Mouse (Mus musculus) neural tube, embryonic 13.5 days (tissue): ENCODE results near the gene Dhx16. TPM values are rescaled to one million over a fixed set of nuclear protein-coding genes. Genes with fewer than 3 reads are reported as not detected.
"Not testable (repeated sequence)": the region's sequence is repeated elsewhere in the genome, so short reads cannot be mapped to it uniquely, and the experiment has no call there.

Experiments used
- ATAC-seq: fragments of 200-750 bp; cut with Nextera tagmentation; 2 replicates; pipeline ENCODE4 v1.8.0; 2017; ENCODE audit warnings: low read depth, mild to moderate bottlenecking, moderate TSS enrichment, moderate library complexity
- H3K27ac ChIP-seq: fragments of 300-500 bp; sonication (generic); replicated peaks from 2 replicates; pipeline ENCODE4 v1.5.1; 2015; ENCODE audit warnings: moderate library complexity, mild to moderate bottlenecking, inconsistent platforms
- H3K27me3 ChIP-seq: fragments of 300-500 bp; sonication (generic); 2 replicates; pipeline ENCODE4 v1.6.1; 2015; ENCODE audit warnings: mild to moderate bottlenecking, inconsistent platforms
- H3K36me3 ChIP-seq: fragments of 300-500 bp; sonication (generic); 2 replicates; pipeline ENCODE4 v1.6.1; 2015; ENCODE audit warnings: mild to moderate bottlenecking, inconsistent platforms
- H3K4me1 ChIP-seq: fragments of 300-500 bp; sonication (generic); replicated peaks from 2 replicates; pipeline ENCODE4 v1.6.1; 2015; ENCODE audit warnings: inconsistent platforms
- H3K4me2 ChIP-seq: fragments of 300-500 bp; sonication (generic); 2 replicates; pipeline ENCODE4 v1.6.1; 2015; ENCODE audit warnings: inconsistent platforms, mild to moderate bottlenecking, moderate library complexity
- H3K4me3 ChIP-seq: fragments of 300-500 bp; sonication (generic); 2 replicates; pipeline ENCODE4 v1.5.1; 2015; ENCODE audit warnings: mild to moderate bottlenecking, inconsistent platforms
- H3K9ac ChIP-seq: fragments of 300-500 bp; sonication (generic); 2 replicates; pipeline ENCODE4 v1.6.1; 2015; ENCODE audit warnings: moderate library complexity, mild to moderate bottlenecking, inconsistent platforms
- H3K9me3 ChIP-seq: fragments of 300-500 bp; sonication (generic); 2 replicates; pipeline ENCODE4 v1.6.1; 2016; ENCODE audit warnings: inconsistent platforms
- whole genome bisulfite sequencing: fragments of 180-500 bp; shearing (Covaris S2); methylation state at CpG from one replicate; pipeline ENCODE4 v1.1.7; 2015; 5-methylcytosine and 5-hydroxymethylcytosine counted together
- polyA plus RNA-seq: library from polyadenylated mRNA; unstranded; fragments of >200 nt; fragmentation: Nextera tagmentation; extraction: Ambion mirVana; gene quantifications from 2 replicates; pipeline ENCODE4 v1.2.1, GENCODE M21; 2015

Dhx16 gene
- polyA plus RNA-seq, 1 experiment from 2014 or later: 31.0 TPM

GRCm38 (mm10) chr17:35919864-35920301 lies 40.3 kb downstream of the Dhx16 start:
- ATAC-seq: no peak
- H3K36me3 ChIP-seq: peaks cover 20% of the 10 kb centered on the region
- no peaks in the 10 kb centered on the region for H3K27me3 ChIP-seq
- peak overlapping the region; percentile 100 for H3K9ac ChIP-seq
- peak overlapping the region; percentile 78 for H3K4me2 ChIP-seq
- no peaks in the 10 kb centered on the region for H3K9me3 ChIP-seq
- H3K27ac ChIP-seq: peak overlapping the region; percentile 99
- peak overlapping the region; percentile 75 for H3K4me3 ChIP-seq
- 39% methylated on average over 6 of the region's 6 CpGs for WGBS
- peaks cover 47% of the 10 kb centered on the region for H3K4me1 ChIP-seq

- WGBS: 83% methylated on average over 1 of the region's 1 CpGs
- Histone ChIP-seq H3K9ac (peak overlapping the region; percentile 100), H3K9me3 (no peaks in the 10 kb centered on the region), H3K4me2 (peak overlapping the region; percentile 78), H3K36me3 (peaks cover 25% of the 10 kb centered on the region), H3K4me3 (peak overlapping the region; percentile 75), H3K4me1 (peaks cover 42% of the 10 kb centered on the region), H3K27ac (peak overlapping the region; percentile 99), H3K27me3 (no peaks in the 10 kb centered on the region)
- ATAC-seq: no peak
Measured at GRCm38 (mm10) chr17:35920384-35920783, 40.8 kb downstream of the Dhx16 start.

- H3K9me3 ChIP-seq: no peaks in the 10 kb centered on the region
- peak overlapping the region; percentile 78 for H3K4me2 ChIP-seq
- peaks cover 31% of the 10 kb centered on the region for H3K36me3 ChIP-seq
- peak overlapping the region; percentile 99 for H3K27ac ChIP-seq
- H3K27me3 ChIP-seq: no peaks in the 10 kb centered on the region
- no peak for ATAC-seq
- WGBS: 66% methylated on average over 5 of the region's 5 CpGs
- H3K4me1 ChIP-seq: peaks cover 38% of the 10 kb centered on the region
- peak overlapping the region; percentile 100 for H3K9ac ChIP-seq
- H3K4me3 ChIP-seq: no peak overlapping the region
Measured at GRCm38 (mm10) chr17:35920862-35921562, 41.4 kb downstream of the Dhx16 start.

GRCm38 (mm10) chr17:35921710-35922109 lies 42.1 kb downstream of the Dhx16 start:
- H3K36me3 ChIP-seq: peaks cover 38% of the 10 kb centered on the region
- H3K9me3 ChIP-seq: no peaks in the 10 kb centered on the region
- H3K4me1 ChIP-seq: peaks cover 38% of the 10 kb centered on the region
- H3K9ac ChIP-seq: 0 out of 2 replicates have a peak overlapping the region, but pooled peaks have one; percentile 14
- WGBS: 84% methylated on average over 4 of the region's 4 CpGs
- peak overlapping the region; percentile 78 for H3K4me2 ChIP-seq
- no peak overlapping the region for H3K4me3 ChIP-seq
- ATAC-seq: no peak
- H3K27me3 ChIP-seq: no peaks in the 10 kb centered on the region
- H3K27ac ChIP-seq: peak overlapping the region; percentile 6; the same call in 1 of the 2 replicates

- 0 out of 2 replicates have a peak overlapping the region, but pooled peaks have one; percentile 1 for H3K27ac ChIP-seq
- H3K36me3 ChIP-seq: peaks cover 45% of the 10 kb centered on the region
- peaks cover 38% of the 10 kb centered on the region for H3K4me1 ChIP-seq
- H3K4me2 ChIP-seq: no peak overlapping the region
- H3K4me3 ChIP-seq: no peak overlapping the region
- H3K9ac ChIP-seq: no peak overlapping the region
- no peaks in the 10 kb centered on the region for H3K27me3 ChIP-seq
- H3K9me3 ChIP-seq: no peaks in the 10 kb centered on the region
- 84% methylated on average over 3 of the region's 3 CpGs for WGBS
- ATAC-seq: no peak
Measured at GRCm38 (mm10) chr17:35922566-35922965, 42.9 kb downstream of the Dhx16 start.

- H3K9ac ChIP-seq: no peak overlapping the region
- no peak overlapping the region for H3K4me3 ChIP-seq
- WGBS: 91% methylated on average over 4 of the region's 4 CpGs
- ATAC-seq: no peak
- H3K36me3 ChIP-seq: peaks cover 52% of the 10 kb centered on the region
- no peaks in the 10 kb centered on the region for H3K27me3 ChIP-seq
- H3K4me1 ChIP-seq: peaks cover 38% of the 10 kb centered on the region
- no peaks in the 10 kb centered on the region for H3K9me3 ChIP-seq
- no peak overlapping the region for H3K27ac ChIP-seq
- no peak overlapping the region for H3K4me2 ChIP-seq
Measured at GRCm38 (mm10) chr17:35923281-35923680, 43.7 kb downstream of the Dhx16 start.

- Histone ChIP-seq H3K27me3 (no peaks in the 10 kb centered on the region), H3K4me3 (no peak overlapping the region), H3K36me3 (peaks cover 84% of the 10 kb centered on the region), H3K4me1 (peaks cover 4% of the 10 kb centered on the region), H3K9ac (no peak overlapping the region), H3K9me3 (no peaks in the 10 kb centered on the region), H3K4me2 (no peak overlapping the region), H3K27ac (no peak overlapping the region)
- WGBS: 67% methylated on average over 1 of the region's 1 CpGs
- no peak for ATAC-seq
Measured at GRCm38 (mm10) chr17:35927471-35927870, 47.9 kb downstream of the Dhx16 start.

- WGBS: 97% methylated on average over 2 of the region's 2 CpGs
- Histone ChIP-seq H3K27me3 (no peaks in the 10 kb centered on the region), H3K4me1 (no peaks in the 10 kb centered on the region)
Measured at GRCm38 (mm10) chr17:35929534-35929933, 49.9 kb downstream of the Dhx16 start.

GRCm38 (mm10) chr17:35930627-35931026 lies 51.0 kb downstream of the Dhx16 start:
- Histone ChIP-seq H3K36me3 (peaks cover 59% of the 10 kb centered on the region), H3K27ac (no peak overlapping the region), H3K27me3 (no peaks in the 10 kb centered on the region), H3K9me3 (no peaks in the 10 kb centered on the region), H3K4me1 (no peaks in the 10 kb centered on the region), H3K4me2 (no peak overlapping the region), H3K4me3 (no peak overlapping the region), H3K9ac (no peak overlapping the region)
- no peak for ATAC-seq
- WGBS: 96% methylated on average over 12 of the region's 12 CpGs

More at GRCm38 (mm10) chr17:35929534-35929933, 49.9 kb downstream of the Dhx16 start:
- H3K9ac ChIP-seq: no peak overlapping the region
- H3K36me3 ChIP-seq: peaks cover 70% of the 10 kb centered on the region
- H3K4me3 ChIP-seq: no peak overlapping the region
- H3K4me2 ChIP-seq: no peak overlapping the region
- no peak for ATAC-seq
- no peak overlapping the region for H3K27ac ChIP-seq
- no peaks in the 10 kb centered on the region for H3K9me3 ChIP-seq

- Histone ChIP-seq H3K36me3 (peaks cover 41% of the 10 kb centered on the region), H3K27me3 (no peaks in the 10 kb centered on the region), H3K4me2 (no peak overlapping the region), H3K9ac (no peak overlapping the region), H3K9me3 (no peaks in the 10 kb centered on the region), H3K4me1 (no peaks in the 10 kb centered on the region), H3K4me3 (no peak overlapping the region), H3K27ac (no peak overlapping the region)
- ATAC-seq: no peak
- 88% methylated on average over 4 of the region's 4 CpGs for WGBS
Measured at GRCm38 (mm10) chr17:35932608-35933007, 53.0 kb downstream of the Dhx16 start.

- H3K9ac ChIP-seq, H3K4me2 ChIP-seq, H3K4me3 ChIP-seq, H3K9me3 ChIP-seq, H3K4me1 ChIP-seq, H3K27me3 ChIP-seq, H3K27ac ChIP-seq, H3K36me3 ChIP-seq, ATAC-seq: not testable (repeated sequence)
- WGBS: 90% methylated on average over 14 of the region's 14 CpGs
Measured at GRCm38 (mm10) chr17:35935763-35936162, 56.1 kb downstream of the Dhx16 start.

GRCm38 (mm10) chr17:35937700-35938348 lies 58.2 kb downstream of the Dhx16 start:
- 48% methylated on average over 2 of the region's 2 CpGs for WGBS
- Histone ChIP-seq H3K4me2 (no peak overlapping the region), H3K9ac (no peak overlapping the region), H3K9me3 (no peaks in the 10 kb centered on the region), H3K27me3 (no peaks in the 10 kb centered on the region), H3K27ac (no peak overlapping the region), H3K4me3 (no peak overlapping the region), H3K4me1 (no peaks in the 10 kb centered on the region), H3K36me3 (no peaks in the 10 kb centered on the region)
- peak; percentile 67; the same call in 1 of the 2 replicates for ATAC-seq
